Mouse (Mus musculus) cerebellum, adult 8-10 months (tissue): ENCODE measurements around the gene Zfp661.
A peak's percentile ranks its signal among the peaks of the same experiment; 100 is the strongest.
"Not testable (repeated sequence)": the region's sequence is repeated elsewhere in the genome, so short reads cannot be mapped to it uniquely, and the experiment has no call there.

Experiments used
- DNase-seq: peaks from one replicate; pipeline ENCODE4 v3.0.0; 2022

Gene Zfp661

GRCm38 (mm10) chr2:127586694-127587513 lies at the start of gene Zfp661, which contains the start of gene Mrps5:
TSS of gene Zfp661 (minus strand) at chr2:127587094.
TSS of gene Mrps5 (plus strand) at chr2:127587222.
- DNase-seq: peak; percentile 88

GRCm38 (mm10) chr2:127635581-127635980 lies 48.7 kb upstream of the Zfp661 start:
- DNase-seq: no peak

GRCm38 (mm10) chr2:127632601-127633000 lies 45.7 kb upstream of the Zfp661 start:
- DNase-seq: no peak

- no peak for DNase-seq
Measured at GRCm38 (mm10) chr2:127627990-127628570, 41.2 kb upstream of the Zfp661 start.

- no peak for DNase-seq
Measured at GRCm38 (mm10) chr2:127627354-127627753, 40.5 kb upstream of the Zfp661 start.

- DNase-seq: no peak
Measured at GRCm38 (mm10) chr2:127625659-127626058, 38.8 kb upstream of the Zfp661 start.

- no peak for DNase-seq
Measured at GRCm38 (mm10) chr2:127624786-127625185, 37.9 kb upstream of the Zfp661 start.

- DNase-seq: no peak
Measured at GRCm38 (mm10) chr2:127622065-127622464, 35.2 kb upstream of the Zfp661 start.

- DNase-seq: no peak
Measured at GRCm38 (mm10) chr2:127619311-127619710, 32.4 kb upstream of the Zfp661 start.

GRCm38 (mm10) chr2:127612288-127612687 lies 25.4 kb upstream of the Zfp661 start:
- DNase-seq: no peak

GRCm38 (mm10) chr2:127611386-127611785 lies 24.5 kb upstream of the Zfp661 start:
- no peak for DNase-seq

- DNase-seq: no peak
Measured at GRCm38 (mm10) chr2:127608986-127609385, 22.1 kb upstream of the Zfp661 start.

GRCm38 (mm10) chr2:127608234-127608633 lies 21.3 kb upstream of the Zfp661 start:
- DNase-seq: no peak

GRCm38 (mm10) chr2:127605203-127605602 lies 18.3 kb upstream of the Zfp661 start:
- DNase-seq: no peak

- DNase-seq: not testable (repeated sequence)
Measured at GRCm38 (mm10) chr2:127603383-127603782, 16.5 kb upstream of the Zfp661 start.

GRCm38 (mm10) chr2:127590840-127591239 lies 3.9 kb upstream of the Zfp661 start:
- no peak for DNase-seq

- DNase-seq: no peak
Measured at GRCm38 (mm10) chr2:127590204-127590603, 3.3 kb upstream of the Zfp661 start.

- no peak for DNase-seq
Measured at GRCm38 (mm10) chr2:127588897-127589296, 2.0 kb upstream of the Zfp661 start.

- no peak for DNase-seq
Measured at GRCm38 (mm10) chr2:127587514-127587844, 585 bp upstream of the Zfp661 start.

GRCm38 (mm10) chr2:127584436-127584858 lies 2.4 kb downstream of the Zfp661 start:
- DNase-seq: peak; percentile 95

- no peak for DNase-seq
Measured at GRCm38 (mm10) chr2:127573322-127573721, 13.6 kb downstream of the Zfp661 start.

- peak; percentile 88 for DNase-seq
Measured at GRCm38 (mm10) chr2:127559070-127559966, 27.6 kb downstream of the Zfp661 start.

- DNase-seq: peak; percentile 83
Measured at GRCm38 (mm10) chr2:127551078-127551477, 35.8 kb downstream of the Zfp661 start.
